Mouse (Mus musculus) layer of hippocampus, adult 8-10 months (tissue): Measurements from ENCODE around the gene Wdr63. TPM values are rescaled to one million over a fixed set of nuclear protein-coding genes. Genes with fewer than 3 reads are reported as not detected.

Experiments used
- DNase-seq, 2 experiments: peaks; one replicate each; pipeline ENCODE4 v3.0.0; 2022; ENCODE audit warnings: low spot score in 2 of 2
- total RNA-seq, 4 experiments: library from RNA; stranded (reverse); gene quantifications; 2 replicates each; pipeline ENCODE4 v1.2.4; 2022

The Wdr63 gene
- total RNA-seq, 4 experiments from 2014 or later, result 0.67 to 1.7 (median 0.96) TPM

GRCm38 (mm10) chr3:146058263-146058662, 49.7 kb downstream of the Wdr63 start:
- peak in 1 of 2 experiments; percentile 11 for DNase-seq

GRCm38 (mm10) chr3:146057131-146057530, 50.8 kb downstream of the Wdr63 start:
- no peak for DNase-seq

GRCm38 (mm10) chr3:146053873-146054272, 54.1 kb downstream of the Wdr63 start:
- DNase-seq, result no peak

GRCm38 (mm10) chr3:146053082-146053814, 54.7 kb downstream of the Wdr63 start:
- no peak for DNase-seq

GRCm38 (mm10) chr3:146051277-146052007, 56.5 kb downstream of the Wdr63 start:
- peak; percentile 6 to 7 for DNase-seq

- no peak for DNase-seq
These were observed 58.0 kb downstream of the Wdr63 start for GRCm38 (mm10) chr3:146049951-146050350.

GRCm38 (mm10) chr3:146047704-146048207, 60.2 kb downstream of the Wdr63 start:
- DNase-seq, result peak in 1 of 2 experiments; percentile 4

GRCm38 (mm10) chr3:146046076-146046475, 61.9 kb downstream of the Wdr63 start:
- DNase-seq, result no peak

- DNase-seq, result no peak
These were observed 63.0 kb downstream of the Wdr63 start for GRCm38 (mm10) chr3:146044977-146045376.

- no peak for DNase-seq
These were observed 66.5 kb downstream of the Wdr63 start for GRCm38 (mm10) chr3:146041382-146041781.

- DNase-seq, result no peak
These were observed 68.6 kb downstream of the Wdr63 start for GRCm38 (mm10) chr3:146039132-146039903.

- no peak for DNase-seq
These were observed 70.0 kb downstream of the Wdr63 start for GRCm38 (mm10) chr3:146037906-146038305.

GRCm38 (mm10) chr3:146032976-146033375, 75.0 kb downstream of the Wdr63 start:
- DNase-seq, result no peak

GRCm38 (mm10) chr3:146030255-146030836, 77.6 kb downstream of the Wdr63 start:
- DNase-seq, result no peak

GRCm38 (mm10) chr3:146029234-146029633, 78.7 kb downstream of the Wdr63 start:
- DNase-seq, result no peak

GRCm38 (mm10) chr3:146028406-146028805, 79.5 kb downstream of the Wdr63 start:
- DNase-seq, result no peak

- no peak for DNase-seq
These were observed 80.8 kb downstream of the Wdr63 start for GRCm38 (mm10) chr3:146027116-146027515.

GRCm38 (mm10) chr3:146025499-146025898, 82.4 kb downstream of the Wdr63 start:
- DNase-seq, result no peak

- no peak for DNase-seq
These were observed 83.2 kb downstream of the Wdr63 start for GRCm38 (mm10) chr3:146024746-146025145.

- no peak for DNase-seq
These were observed 85.7 kb downstream of the Wdr63 start for GRCm38 (mm10) chr3:146022232-146022631.

GRCm38 (mm10) chr3:146017521-146017920, 90.4 kb downstream of the Wdr63 start:
- DNase-seq, result no peak
